Mouse (Mus musculus) hindbrain, embryonic 11.5 days (tissue): ENCODE measurements at regions not wholly inside any gene's neighbourhood (a gene's known extent, or its start where the extent isn't known, plus 50 kb on each side); places are given as distances from the start of the nearest gene placed in this dataset.
"Not testable (repeated sequence)": the region's sequence is repeated elsewhere in the genome, so short reads cannot be mapped to it uniquely, and the experiment has no call there.

Source experiments
- ATAC-seq: fragments of 200-750 bp; cut with Nextera tagmentation; 2 replicates; pipeline ENCODE4 v1.8.0; 2017; ENCODE audit warnings: mild to moderate bottlenecking, moderate TSS enrichment, moderate library complexity; ENCODE audit not compliant: low FRiP score
- DNase-seq: peaks from one replicate; pipeline ENCODE4 v3.0.0-alpha.2; 2015; ENCODE audit warnings: low spot score
- H3K27ac ChIP-seq: fragments of 300-500 bp; sonication (generic); 2 replicates; pipeline ENCODE4 v1.5.1; 2014; ENCODE audit warnings: mild to moderate bottlenecking, low read depth, low read length
- H3K27me3 ChIP-seq: fragments of 300-500 bp; sonication (generic); 2 replicates; pipeline ENCODE4 v1.6.1; 2014; ENCODE audit warnings: mild to moderate bottlenecking, low read length, moderate library complexity, mixed read lengths; ENCODE audit not compliant: control insufficient read depth, insufficient read depth
- H3K36me3 ChIP-seq: fragments of 300-500 bp; sonication (generic); 2 replicates; pipeline ENCODE4 v1.6.1; 2014; ENCODE audit warnings: mild to moderate bottlenecking, low read length, moderate library complexity, mixed read lengths; ENCODE audit not compliant: control insufficient read depth, insufficient read depth
- H3K4me1 ChIP-seq: fragments of 300-500 bp; sonication (generic); replicated peaks from 2 replicates; pipeline ENCODE4 v1.6.1; 2014; ENCODE audit warnings: low read length, mixed read lengths; ENCODE audit not compliant: control insufficient read depth, insufficient read depth
- H3K4me2 ChIP-seq: fragments of 300-500 bp; sonication (generic); replicated peaks from 2 replicates; pipeline ENCODE4 v1.6.1; 2014; ENCODE audit warnings: mild to moderate bottlenecking, low read depth, low read length
- H3K4me3 ChIP-seq: fragments of 300-500 bp; sonication (generic); 2 replicates; pipeline ENCODE4 v1.5.1; 2014; ENCODE audit warnings: low read depth, low read length
- H3K9ac ChIP-seq: fragments of 300-500 bp; sonication (generic); 2 replicates; pipeline ENCODE4 v1.6.1; 2014; ENCODE audit warnings: low read depth, low read length
- H3K9me3 ChIP-seq: fragments of 300-500 bp; sonication (generic); 2 replicates; pipeline ENCODE4 v1.6.1; 2016; ENCODE audit warnings: low read length; ENCODE audit not compliant: control insufficient read depth
- WGBS: fragments of 180-500 bp; shearing (Covaris S2); extraction: QIAGEN DNeasy Blood & Tissue Kit; methylation state at CpG from one replicate; pipeline ENCODE4 v1.1.7; 2014; 5-methylcytosine and 5-hydroxymethylcytosine counted together

DNA sequence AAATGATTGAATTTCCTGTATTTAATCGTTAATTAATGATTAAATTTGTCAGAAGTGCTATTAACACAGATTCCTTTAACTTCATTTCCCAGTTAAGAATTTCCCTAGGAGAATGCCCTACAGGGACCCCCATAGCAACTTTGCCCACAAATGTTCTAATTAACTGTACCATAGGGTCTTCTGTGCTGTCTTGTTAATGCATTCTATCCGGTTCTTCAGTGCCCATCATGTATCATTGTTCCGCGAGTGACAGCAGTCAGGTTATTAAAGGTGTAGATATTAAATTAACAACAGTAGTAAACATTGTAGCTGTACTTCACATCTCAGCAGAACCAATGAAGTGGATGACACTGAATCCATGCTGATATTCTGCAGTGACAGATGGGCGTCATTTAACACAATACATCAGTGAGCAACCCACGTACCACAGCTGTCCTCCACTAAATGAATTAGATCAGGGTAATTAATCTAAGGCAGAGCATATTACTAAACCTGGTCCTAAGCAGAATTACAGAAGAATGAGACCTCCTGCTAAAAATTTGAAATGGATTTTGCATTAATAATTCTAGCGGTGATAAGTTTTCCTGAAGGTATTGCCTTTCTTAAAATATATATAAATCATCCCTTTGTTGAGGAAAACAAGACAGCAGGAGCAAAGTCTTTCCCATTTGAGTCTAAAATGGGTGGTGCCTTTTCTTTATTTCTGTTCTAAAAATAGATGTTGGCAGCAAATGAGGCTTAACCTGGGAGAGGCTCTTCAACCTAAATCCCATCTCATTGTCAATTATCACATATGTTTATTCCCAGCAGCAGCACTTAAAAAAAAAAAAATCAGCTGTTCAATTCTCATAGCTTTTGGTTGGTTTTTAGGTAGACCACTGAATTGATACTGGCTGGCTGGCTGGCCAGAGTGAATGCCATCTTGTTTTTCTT, 872.3 kb downstream of the Nxph1 start:
- DNase-seq (peak; percentile 43), ATAC-seq (peak; percentile 95)
- H3K27ac ChIP-seq = 0 out of 2 replicates have a peak overlapping the region, but pooled peaks have one; percentile 20
- no peak overlapping the region for H3K9ac ChIP-seq
- no peak overlapping the region for H3K4me3 ChIP-seq
- no peaks in the 10 kb centered on the region for H3K36me3 ChIP-seq
- 60% methylated on average over 7 of the region's 7 CpGs for WGBS
- H3K9me3 ChIP-seq = no peaks in the 10 kb centered on the region
- H3K4me2 ChIP-seq = no peak overlapping the region
- no peaks in the 10 kb centered on the region for H3K4me1 ChIP-seq
- H3K27me3 ChIP-seq = no peaks in the 10 kb centered on the region

DNA sequence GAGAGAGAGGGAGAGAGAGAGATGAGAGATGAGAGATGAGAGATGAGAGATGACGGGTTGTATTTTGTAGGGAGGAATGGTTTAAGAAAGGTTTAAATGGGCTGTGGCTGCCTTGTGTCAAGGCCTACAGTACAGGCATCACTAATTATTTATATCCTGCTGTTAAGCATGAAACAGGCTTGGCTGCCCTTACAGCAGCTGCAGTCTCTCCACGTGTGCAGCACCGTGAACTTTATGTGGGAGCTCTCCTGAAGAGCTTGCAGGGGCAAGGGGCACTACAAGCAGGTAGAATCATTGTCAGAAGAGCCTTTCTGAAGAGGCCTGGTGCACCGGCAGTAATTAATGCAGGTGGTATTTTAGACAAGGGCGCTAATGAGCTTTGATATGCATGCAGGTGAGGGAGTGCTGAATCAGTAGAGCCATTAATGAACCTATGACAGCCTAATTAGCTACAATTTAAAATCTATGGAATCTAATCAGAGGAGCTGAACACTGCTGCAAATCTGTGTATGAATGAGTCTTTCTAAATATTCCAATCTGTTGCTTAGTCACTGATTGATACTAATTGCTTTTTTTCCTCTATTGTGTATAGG, 886.7 kb downstream of the Nxph1 start:
- no peak overlapping the region for H3K27ac ChIP-seq
- no peak overlapping the region for H3K4me3 ChIP-seq
- H3K9me3 ChIP-seq = no peaks in the 10 kb centered on the region
- no peaks in the 10 kb centered on the region for H3K27me3 ChIP-seq
- ATAC-seq (no peak), DNase-seq (no peak)
- no peak overlapping the region for H3K4me2 ChIP-seq
- H3K36me3 ChIP-seq = no peaks in the 10 kb centered on the region
- no peaks in the 10 kb centered on the region for H3K4me1 ChIP-seq
- 52% methylated on average over 5 of the region's 5 CpGs for WGBS
- H3K9ac ChIP-seq = no peak overlapping the region

DNA sequence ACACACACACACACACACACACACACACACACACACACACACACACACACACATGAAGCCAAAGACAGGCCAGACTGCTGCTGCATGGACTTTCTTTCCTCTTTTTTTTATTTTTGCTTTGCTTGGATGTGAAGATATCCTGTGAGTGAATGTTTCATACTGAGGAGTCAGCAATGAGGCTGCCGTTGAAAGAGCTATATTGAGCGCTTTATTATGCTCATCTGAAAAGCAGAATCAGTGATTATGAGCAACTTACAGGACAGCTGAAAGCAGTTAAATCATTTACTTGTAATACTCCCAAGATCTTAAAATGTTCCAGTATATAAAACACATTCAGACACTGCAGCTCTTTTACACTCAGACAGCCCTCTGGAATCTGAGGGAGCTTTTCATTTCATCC, 894.2 kb downstream of the Nxph1 start:
- 90% methylated on average over 2 of the region's 2 CpGs for WGBS
- H3K27ac ChIP-seq = no peak overlapping the region
- no peak overlapping the region for H3K9ac ChIP-seq
- H3K9me3 ChIP-seq = no peaks in the 10 kb centered on the region
- DNase-seq = no peak
- no peak for ATAC-seq
- no peaks in the 10 kb centered on the region for H3K4me1 ChIP-seq
- no peak overlapping the region for H3K4me2 ChIP-seq
- H3K4me3 ChIP-seq = no peak overlapping the region
- H3K36me3 ChIP-seq = no peaks in the 10 kb centered on the region
- H3K27me3 ChIP-seq = no peaks in the 10 kb centered on the region

DNA sequence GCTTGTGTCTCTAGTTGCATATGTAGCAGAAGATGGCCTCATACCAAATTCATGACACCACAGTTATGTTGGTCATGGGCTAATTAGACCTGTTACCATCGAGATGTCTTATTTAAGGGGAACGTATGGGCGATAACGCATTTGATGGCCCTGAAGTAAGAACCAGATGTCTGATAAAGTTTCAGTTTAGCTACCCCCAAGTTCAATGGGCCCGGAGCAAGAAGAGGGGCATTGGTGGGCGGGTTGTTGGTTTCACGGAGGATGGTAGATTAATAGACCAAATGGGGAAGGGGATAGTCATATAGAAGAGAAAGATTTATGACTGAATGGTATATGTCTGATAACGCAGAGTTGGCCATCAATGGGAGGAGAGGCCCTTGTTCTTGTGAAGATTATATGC, 941.6 kb downstream of the Nxph1 start:
- 86% methylated on average over 8 of the region's 8 CpGs for WGBS
- H3K9ac ChIP-seq, H3K27ac ChIP-seq, DNase-seq, H3K36me3 ChIP-seq, H3K4me2 ChIP-seq, H3K4me1 ChIP-seq, H3K27me3 ChIP-seq, H3K4me3 ChIP-seq, H3K9me3 ChIP-seq: not testable (repeated sequence)
- ATAC-seq = peak; percentile 100
